9 mouse cellular contexts compared by ENCODE assay signal in genomic region chr17:50407249-50407990, GRCm38 (mm10).
DNase-seq lines count a peak whose midpoint lies in the region; ATAC-seq and TF ChIP-seq lines count a peak whose summit lies in the region.
"Had no signal": no experiment of that assay in that cellular context is flagged by ENCODE, and none has a peak within 500 bp of the region (broad histone marks: within the 10 kb centered on the region; RNA-seq: fewer than 3 reads in every experiment).

No protein-coding gene starts in this region.

- no peaks in the 10 kb centered on the region for H3K79me3 ChIP-seq in C2C12 (ENCODE audit: low read depth)

- H3K4me2 ChIP-seq in forebrain, embryonic 13.5 days, result no peak overlapping the region

- 53% methylated on average over 11 of the region's 11 CpGs for WGBS in forebrain, embryonic 13.5 days

- intact Hi-C loops in left cerebral cortex, postnatal 25 days (cut with DNase I), result loop anchor here (1.0 to 5.0 kb wide), 5 partner anchors 45 to 356 kb away; partner anchors contain the start of genes Dazl and Plcl2

- H3ac ChIP-seq in C2C12 (ENCODE audit: control insufficient read depth, insufficient read length, low read depth), result no peak overlapping the region

- no peaks in the 10 kb centered on the region for H3K79me2 ChIP-seq in C2C12 (ENCODE audit: control insufficient read depth, insufficient read depth)

- peaks cover 14% of the 10 kb centered on the region for H3K4me1 ChIP-seq in forebrain, embryonic 13.5 days

- H3K9ac ChIP-seq in forebrain, embryonic 13.5 days, result no peak overlapping the region

- DNase-seq in left cerebral cortex, postnatal 25 days (ENCODE audit: low spot score in 2 of 2), result peak; percentile 78 to 97
- DNase-seq in adrenal gland, postnatal 36 days, result no peak
- no peak for DNase-seq in ovary, adult 18-20 months (ENCODE audit: low spot score)
- no peak for DNase-seq in thymus, postnatal 36 days

- no peaks in the 10 kb centered on the region for H3K36me3 ChIP-seq in C2C12 (ENCODE audit: control insufficient read depth, insufficient read depth)
- H3K36me3 ChIP-seq in forebrain, embryonic 13.5 days (ENCODE audit: poor library complexity, severe bottlenecking), result no peaks in the 10 kb centered on the region

- peak overlapping the region; percentile 57; the same call in 1 of the 2 replicates for H3K27ac ChIP-seq in forebrain, embryonic 13.5 days
- H3K27ac ChIP-seq: kidney, postnatal 0 days had no signal

- H3K27me3 ChIP-seq in C2C12 (ENCODE audit: control insufficient read depth, insufficient read depth, insufficient read length), result no peaks in the 10 kb centered on the region
- no peaks in the 10 kb centered on the region for H3K27me3 ChIP-seq in forebrain, embryonic 13.5 days

- no peaks in the 10 kb centered on the region for H3K9me3 ChIP-seq in forebrain, embryonic 13.5 days (replicated peaks)

- peak; percentile 90 for ATAC-seq in cerebellum, adult (ENCODE audit: insufficient number of reproducible peaks, low FRiP score, low TSS enrichment)
- ATAC-seq in forebrain, embryonic 13.5 days, result peak; percentile 84
- no peak for ATAC-seq in CD4-positive, CD25-positive, alpha-beta regulatory T cell, adult 4 months

- H3K4me3 ChIP-seq in C2C12 (ENCODE audit: insufficient read depth, poor library complexity, severe bottlenecking), result no peak overlapping the region
- H3K4me3 ChIP-seq in forebrain, embryonic 13.5 days, result no peak overlapping the region

- TF ChIP-seq CTCF in C2C12 (IDR thresholded peaks at IDR 0.05; ENCODE audit: control insufficient read depth, insufficient read depth, insufficient read length), result no peak

TF ChIP-seq in C2C12, 6 proteins besides CTCF, POLR2A, EP300 and RAD21:
- TF ChIP-seq MYOD1 (IDR thresholded peaks at IDR 0.05; ENCODE audit: control insufficient read depth, insufficient read length, low read depth), result peak; percentile 48
- TF ChIP-seq MAX (IDR thresholded peaks at IDR 0.05), result no peak

Comparison
In these comparisons a context has a peak if more than half of its experiments do, and no peak if none do; other contexts are left out.
1. DNase-seq: peak in left cerebral cortex, postnatal 25 days (2 of 2); none in adrenal gland, postnatal 36 days (0 of 2), ovary, adult 18-20 months (single experiment) and thymus, postnatal 36 days (0 of 2).